Comparison of ENCODE assay signal across 12 mouse cellular contexts in genomic region chr1:40233217-40233616, GRCm38 (mm10). TPM values are rescaled to one million over a fixed set of nuclear protein-coding genes. Genes with fewer than 3 reads are reported as not detected.
DNase-seq lines count a peak whose midpoint lies in the region; ATAC-seq lines count a peak whose summit lies in the region.
"Had no signal": no experiment of that assay in that cellular context is flagged by ENCODE, and none has a peak within 500 bp of the region (broad histone marks: within the 10 kb centered on the region; RNA-seq: fewer than 3 reads in every experiment).

No protein-coding gene starts in this region.

- peak overlapping the region; percentile 63 to 70 for H3K27ac ChIP-seq in heart, embryonic 14.5 days (replicated peaks in 1 of 2; ENCODE audit: control insufficient read depth in 1 of 2, insufficient read depth in 1 of 2, low read depth in 2 of 2, low read length in 2 of 2)
- no peak overlapping the region for H3K27ac ChIP-seq in neural tube, embryonic 11.5 days (ENCODE audit: low read depth, low read length)
- H3K27ac ChIP-seq in neural tube, embryonic 15.5 days (replicated peaks) = no peak overlapping the region
- peak overlapping the region; percentile 53 for H3K27ac ChIP-seq in limb, embryonic 12.5 days
- H3K27ac ChIP-seq: embryonic facial prominence, embryonic 12.5 days had no signal

- no peak overlapping the region for H3K4me3 ChIP-seq in heart, embryonic 14.5 days (ENCODE audit: control insufficient read depth in 1 of 2, insufficient read depth in 1 of 2, low read depth in 1 of 2, low read length in 2 of 2)
- H3K4me3 ChIP-seq in neural tube, embryonic 11.5 days (ENCODE audit: low read depth, low read length) = no peak overlapping the region
- H3K4me3 ChIP-seq in neural tube, embryonic 15.5 days (replicated peaks) = no peak overlapping the region
- H3K4me3 ChIP-seq in limb, embryonic 12.5 days (replicated peaks) = no peak overlapping the region
- H3K4me3 ChIP-seq: embryonic facial prominence, embryonic 12.5 days had no signal

- H3K9ac ChIP-seq in heart, embryonic 14.5 days (ENCODE audit: low read length) = no peak overlapping the region
- H3K9ac ChIP-seq in neural tube, embryonic 11.5 days (ENCODE audit: low read length) = no peak overlapping the region
- H3K9ac ChIP-seq in neural tube, embryonic 15.5 days (replicated peaks) = no peak overlapping the region
- no peak overlapping the region for H3K9ac ChIP-seq in limb, embryonic 12.5 days (replicated peaks)
- H3K9ac ChIP-seq: embryonic facial prominence, embryonic 12.5 days had no signal

- H3K27me3 ChIP-seq in heart, embryonic 14.5 days (ENCODE audit: control insufficient read depth, insufficient read depth, low read length) = no peaks in the 10 kb centered on the region
- no peaks in the 10 kb centered on the region for H3K27me3 ChIP-seq in neural tube, embryonic 11.5 days (ENCODE audit: control insufficient read depth, insufficient read depth, low read length)
- no peaks in the 10 kb centered on the region for H3K27me3 ChIP-seq in neural tube, embryonic 15.5 days (replicated peaks)
- no peaks in the 10 kb centered on the region for H3K27me3 ChIP-seq in limb, embryonic 12.5 days
- H3K27me3 ChIP-seq: embryonic facial prominence, embryonic 12.5 days had no signal

- 35% methylated on average over 7 of the region's 7 CpGs for WGBS in heart, embryonic 14.5 days
- 50% methylated on average over 7 of the region's 7 CpGs for WGBS in neural tube, embryonic 11.5 days
- 77% methylated on average over 7 of the region's 7 CpGs for WGBS in neural tube, embryonic 15.5 days
- WGBS in limb, embryonic 12.5 days = 20% methylated on average over 7 of the region's 7 CpGs

- no peaks in the 10 kb centered on the region for H3K9me3 ChIP-seq in heart, embryonic 14.5 days (ENCODE audit: control insufficient read depth, low read length)
- H3K9me3 ChIP-seq in neural tube, embryonic 11.5 days (ENCODE audit: control insufficient read depth, low read length) = no peaks in the 10 kb centered on the region
- no peaks in the 10 kb centered on the region for H3K9me3 ChIP-seq in neural tube, embryonic 15.5 days (replicated peaks)
- H3K9me3 ChIP-seq in limb, embryonic 12.5 days = no peaks in the 10 kb centered on the region
- H3K9me3 ChIP-seq: embryonic facial prominence, embryonic 12.5 days had no signal

- no peak for DNase-seq in heart, postnatal 36 days
- peak; percentile 14 for DNase-seq in neural tube, embryonic 11.5 days (ENCODE audit: low spot score)
- no peak for DNase-seq in adrenal gland, adult 8-10 months
- no peak for DNase-seq in layer of hippocampus, adult 11-12 months (ENCODE audit: low spot score)
- no peak for DNase-seq in urinary bladder, adult 2 months (ENCODE audit: low spot score)
- DNase-seq: retina, postnatal 1 day had no signal

- H3K4me2 ChIP-seq in heart, embryonic 14.5 days (ENCODE audit: low read length) = no peak overlapping the region
- H3K4me2 ChIP-seq in neural tube, embryonic 11.5 days (ENCODE audit: low read depth) = no peak overlapping the region
- H3K4me2 ChIP-seq in neural tube, embryonic 15.5 days = no peak overlapping the region
- 0 out of 2 replicates have a peak overlapping the region, but pooled peaks have one; percentile 7 for H3K4me2 ChIP-seq in limb, embryonic 12.5 days
- H3K4me2 ChIP-seq: embryonic facial prominence, embryonic 12.5 days had no signal

- H3K4me1 ChIP-seq in heart, embryonic 14.5 days (ENCODE audit: control insufficient read depth in 2 of 2, insufficient read depth in 2 of 2, low read length in 2 of 2) = peaks cover 10 to 15% of the 10 kb centered on the region in 2 experiments; a peak in 3 of 4 replicates
- no peaks in the 10 kb centered on the region for H3K4me1 ChIP-seq in neural tube, embryonic 11.5 days (ENCODE audit: control insufficient read depth, insufficient read depth, low read length)
- no peaks in the 10 kb centered on the region for H3K4me1 ChIP-seq in neural tube, embryonic 15.5 days
- H3K4me1 ChIP-seq in limb, embryonic 12.5 days (replicated peaks) = peaks cover 28% of the 10 kb centered on the region

- intact Hi-C loops in heart, postnatal 36 days (cut with DNase I) = no loop called here

- ATAC-seq in heart, embryonic 14.5 days (ENCODE audit: insufficient number of reproducible peaks, insufficient read depth, low FRiP score, low read depth) = peak; percentile 79
- ATAC-seq in neural tube, embryonic 11.5 days (ENCODE audit: insufficient read depth, low FRiP score, low TSS enrichment) = no peak
- no peak for ATAC-seq in neural tube, embryonic 15.5 days (ENCODE audit: low FRiP score)
- ATAC-seq in limb, embryonic 12.5 days (ENCODE audit: insufficient number of reproducible peaks, insufficient read depth, low FRiP score, low TSS enrichment, low read depth) = no peak
- ATAC-seq: CD4-positive, CD25-positive, alpha-beta regulatory T cell, adult 4 months; midbrain, embryonic 16.5 days had no signal

- no peaks in the 10 kb centered on the region for H3K36me3 ChIP-seq in heart, embryonic 14.5 days (ENCODE audit: control insufficient read depth, insufficient read depth, low read length)
- H3K36me3 ChIP-seq in neural tube, embryonic 11.5 days (ENCODE audit: control insufficient read depth, insufficient read depth, low read length) = no peaks in the 10 kb centered on the region
- no peaks in the 10 kb centered on the region for H3K36me3 ChIP-seq in neural tube, embryonic 15.5 days
- no peaks in the 10 kb centered on the region for H3K36me3 ChIP-seq in limb, embryonic 12.5 days
- H3K36me3 ChIP-seq: embryonic facial prominence, embryonic 12.5 days had no signal

RNA-seq across cellular contexts. Expression of gene Il1r1, which starts 8.3 kb away (rescaled TPM):
- 8.4 TPM in 2 replicates for polyA plus RNA-seq in heart, embryonic 14.5 days (2014; fragmentation: Nextera tagmentation; extraction: Ambion mirVana)
- 1 to 10 TPM; 5.3 to 6.4 TPM for total RNA-seq in heart, postnatal 36 days (2021)
- 0.81 and 1.1 TPM in 2 replicates for polyA plus RNA-seq in neural tube, embryonic 11.5 days (2014; fragmentation: Nextera tagmentation; extraction: Ambion mirVana)
- polyA plus RNA-seq in neural tube, embryonic 15.5 days (2015; fragmentation: Nextera tagmentation; extraction: Ambion mirVana) = 0.77 and 3.4 TPM in 2 replicates
- polyA plus RNA-seq in limb, embryonic 12.5 days (2016; fragmentation: Nextera tagmentation; extraction: Ambion mirVana) = 4.0 and 4.1 TPM in 2 replicates
- total RNA-seq in adrenal gland, adult 8-10 months (2022) = 1 to 10 TPM; 4.2 to 5.5 (median 4.9) TPM
- polyA plus RNA-seq in urinary bladder, adult 2 months (2012; rRNA removed) = 13.1 and 14.3 TPM in 2 replicates
- polyA plus RNA-seq: CD4-positive, CD25-positive, alpha-beta regulatory T cell, adult 4 months had no signal

Comparison
In these comparisons a context has a peak if more than half of its experiments do, and no peak if none do; other contexts are left out.
1. H3K27ac ChIP-seq: peak in heart, embryonic 14.5 days (2 of 2) and limb, embryonic 12.5 days (single experiment); none in neural tube, embryonic 11.5 days (single experiment) and neural tube, embryonic 15.5 days (single experiment).